Mouse (Mus musculus) forebrain, embryonic 13.5 days (tissue): Measurements from ENCODE around the gene Hlcs. TPM values are rescaled to one million over a fixed set of nuclear protein-coding genes. Genes with fewer than 3 reads are reported as not detected.

ENCODE experiments used
- ATAC-seq: fragments of 200-750 bp; cut with Nextera tagmentation; 2 replicates; pipeline ENCODE4 v1.8.0; 2017
- H3K27ac ChIP-seq: fragments of 300-500 bp; sonication (generic); 2 replicates; pipeline ENCODE4 v1.5.1; 2015; ENCODE audit warnings: inconsistent platforms, mild to moderate bottlenecking, moderate library complexity
- H3K27me3 ChIP-seq: fragments of 300-500 bp; sonication (generic); 2 replicates; pipeline ENCODE4 v1.6.1; 2015; ENCODE audit warnings: mild to moderate bottlenecking, inconsistent platforms
- H3K36me3 ChIP-seq: fragments of 300-500 bp; sonication (generic); 2 replicates; pipeline ENCODE4 v1.6.1; 2015; ENCODE audit warnings: mild to moderate bottlenecking, inconsistent platforms; ENCODE audit not compliant: poor library complexity, severe bottlenecking
- H3K4me1 ChIP-seq: fragments of 300-500 bp; sonication (generic); 2 replicates; pipeline ENCODE4 v1.6.1; 2015; ENCODE audit warnings: inconsistent platforms
- H3K4me2 ChIP-seq: fragments of 300-500 bp; sonication (generic); 2 replicates; pipeline ENCODE4 v1.6.1; 2015; ENCODE audit warnings: inconsistent platforms, mild to moderate bottlenecking, moderate library complexity
- H3K4me3 ChIP-seq: fragments of 300-500 bp; sonication (generic); 2 replicates; pipeline ENCODE4 v1.5.1; 2015; ENCODE audit warnings: mild to moderate bottlenecking, inconsistent platforms
- H3K9ac ChIP-seq: fragments of 300-500 bp; sonication (generic); 2 replicates; pipeline ENCODE4 v1.6.1; 2015; ENCODE audit warnings: mild to moderate bottlenecking, inconsistent platforms
- H3K9me3 ChIP-seq: fragments of 300-500 bp; sonication (generic); replicated peaks from 2 replicates; pipeline ENCODE4 v1.6.1; 2016; ENCODE audit warnings: inconsistent platforms
- WGBS: fragments of 180-500 bp; shearing (Covaris S2); methylation state at CpG from one replicate; pipeline ENCODE4 v1.1.7; 2015; 5-methylcytosine and 5-hydroxymethylcytosine counted together
- polyA plus RNA-seq: library from polyadenylated mRNA; unstranded; fragments of >200 nt; fragmentation: Nextera tagmentation; extraction: Ambion mirVana; gene quantifications from 2 replicates; pipeline ENCODE4 v1.2.1, GENCODE M21; 2015

The Hlcs gene
- polyA plus RNA-seq, 1 experiment from 2014 or later = 9.0 TPM

GRCm38 (mm10) chr16:94323681-94324080 is 10.3 kb upstream of the Hlcs start:
- 78% methylated on average over 5 of the region's 5 CpGs for WGBS
- Histone ChIP-seq H3K27ac (no peak overlapping the region), H3K9me3 (no peaks in the 10 kb centered on the region), H3K27me3 (peaks cover 32% of the 10 kb centered on the region), H3K36me3 (no peaks in the 10 kb centered on the region), H3K9ac (no peak overlapping the region), H3K4me2 (no peak overlapping the region), H3K4me3 (no peak overlapping the region), H3K4me1 (peaks cover 11% of the 10 kb centered on the region)
- no peak for ATAC-seq

- Histone ChIP-seq H3K4me1 (no peaks in the 10 kb centered on the region), H3K36me3 (no peaks in the 10 kb centered on the region), H3K27me3 (no peaks in the 10 kb centered on the region; the same call in 1 of the 2 replicates), H3K4me2 (no peak overlapping the region), H3K9ac (no peak overlapping the region), H3K27ac (no peak overlapping the region), H3K4me3 (no peak overlapping the region), H3K9me3 (no peaks in the 10 kb centered on the region)
- 85% methylated on average over 5 of the region's 5 CpGs for WGBS
- ATAC-seq = no peak
Observed at GRCm38 (mm10) chr16:94320223-94320622, 6.9 kb upstream of the Hlcs start.

- Histone ChIP-seq H3K4me2 (no peak overlapping the region), H3K27me3 (no peaks in the 10 kb centered on the region), H3K36me3 (no peaks in the 10 kb centered on the region), H3K9ac (no peak overlapping the region), H3K4me1 (peaks cover 12% of the 10 kb centered on the region), H3K9me3 (no peaks in the 10 kb centered on the region), H3K27ac (no peak overlapping the region), H3K4me3 (no peak overlapping the region)
- no peak for ATAC-seq
- WGBS = 82% methylated on average over 5 of the region's 5 CpGs
Observed at GRCm38 (mm10) chr16:94317752-94318151, 4.4 kb upstream of the Hlcs start.

- Histone ChIP-seq H3K9ac (no peak overlapping the region), H3K27ac (no peak overlapping the region), H3K36me3 (no peaks in the 10 kb centered on the region), H3K4me3 (no peak overlapping the region), H3K27me3 (no peaks in the 10 kb centered on the region), H3K4me2 (no peak overlapping the region), H3K9me3 (no peaks in the 10 kb centered on the region), H3K4me1 (peaks cover 22% of the 10 kb centered on the region)
- WGBS = 53% methylated on average over 1 of the region's 1 CpGs
- no peak for ATAC-seq
Observed at GRCm38 (mm10) chr16:94315215-94315614, 1.8 kb upstream of the Hlcs start.

- no peak overlapping the region for H3K4me3 ChIP-seq
- no peak overlapping the region for H3K27ac ChIP-seq
- no peak overlapping the region for H3K4me2 ChIP-seq
- peaks cover 22% of the 10 kb centered on the region for H3K4me1 ChIP-seq
- no peaks in the 10 kb centered on the region for H3K9me3 ChIP-seq
- no peak overlapping the region for H3K9ac ChIP-seq
- H3K27me3 ChIP-seq = no peaks in the 10 kb centered on the region
- ATAC-seq = no peak
- 93% methylated on average over 5 of the region's 5 CpGs for WGBS
- H3K36me3 ChIP-seq = no peaks in the 10 kb centered on the region
Observed at GRCm38 (mm10) chr16:94314626-94315025, 1.3 kb upstream of the Hlcs start.

- peak overlapping the region; percentile 62 for H3K4me2 ChIP-seq
- no peaks in the 10 kb centered on the region for H3K9me3 ChIP-seq
- peak; percentile 87 for ATAC-seq
- H3K27me3 ChIP-seq = no peaks in the 10 kb centered on the region
- peak overlapping the region; percentile 79 for H3K9ac ChIP-seq
- peak overlapping the region; percentile 59 for H3K4me3 ChIP-seq
- peaks cover 27% of the 10 kb centered on the region for H3K4me1 ChIP-seq
- no peaks in the 10 kb centered on the region for H3K36me3 ChIP-seq
- H3K27ac ChIP-seq = peak overlapping the region; percentile 99
- under 1% methylated on average over 20 of the region's 20 CpGs for WGBS
Observed at GRCm38 (mm10) chr16:94312663-94313228, 625 bp downstream of the Hlcs start.

GRCm38 (mm10) chr16:94311931-94312330 is 1.4 kb downstream of the Hlcs start:
- peaks cover 32% of the 10 kb centered on the region for H3K4me1 ChIP-seq
- H3K27me3 ChIP-seq = no peaks in the 10 kb centered on the region
- no peak for ATAC-seq
- peak overlapping the region; percentile 62 for H3K4me2 ChIP-seq
- peak overlapping the region; percentile 39 for H3K9ac ChIP-seq
- no peaks in the 10 kb centered on the region for H3K36me3 ChIP-seq
- 66% methylated on average over 4 of the region's 4 CpGs for WGBS
- H3K4me3 ChIP-seq = peak overlapping the region; percentile 59
- H3K9me3 ChIP-seq = no peaks in the 10 kb centered on the region
- H3K27ac ChIP-seq = peak overlapping the region; percentile 99

GRCm38 (mm10) chr16:94311416-94311815 is 2.0 kb downstream of the Hlcs start:
- 77% methylated on average over 1 of the region's 1 CpGs for WGBS
- Histone ChIP-seq H3K4me1 (peaks cover 32% of the 10 kb centered on the region), H3K9ac (0 out of 2 replicates have a peak overlapping the region, but pooled peaks have one; percentile 39), H3K4me2 (peak overlapping the region; percentile 62), H3K36me3 (no peaks in the 10 kb centered on the region), H3K27ac (peak overlapping the region; percentile 32; the same call in 1 of the 2 replicates), H3K4me3 (0 out of 2 replicates have a peak overlapping the region, but pooled peaks have one; percentile 59), H3K9me3 (no peaks in the 10 kb centered on the region), H3K27me3 (no peaks in the 10 kb centered on the region)
- no peak for ATAC-seq

GRCm38 (mm10) chr16:94309025-94309424 is 4.3 kb downstream of the Hlcs start:
- no peak overlapping the region for H3K4me3 ChIP-seq
- H3K27ac ChIP-seq = no peak overlapping the region
- no peak overlapping the region for H3K4me2 ChIP-seq
- H3K27me3 ChIP-seq = no peaks in the 10 kb centered on the region
- WGBS = 94% methylated on average over 4 of the region's 4 CpGs
- H3K4me1 ChIP-seq = peaks cover 26% of the 10 kb centered on the region
- ATAC-seq = no peak
- no peak overlapping the region for H3K9ac ChIP-seq
- H3K36me3 ChIP-seq = 0 out of 2 replicates have a peak, but pooled peaks cover 4% of the 10 kb centered on the region
- H3K9me3 ChIP-seq = peaks cover 7% of the 10 kb centered on the region

- no peak overlapping the region for H3K4me3 ChIP-seq
- 50% methylated on average over 6 of the region's 6 CpGs for WGBS
- no peak for ATAC-seq
Observed at GRCm38 (mm10) chr16:94307942-94308341, 5.4 kb downstream of the Hlcs start.

GRCm38 (mm10) chr16:94307526-94307925 is 5.8 kb downstream of the Hlcs start:
- H3K27me3 ChIP-seq = no peaks in the 10 kb centered on the region
- 0 out of 2 replicates have a peak overlapping the region, but pooled peaks have one; percentile 4 for H3K4me2 ChIP-seq
- 0 out of 2 replicates have a peak, but pooled peaks cover 4% of the 10 kb centered on the region for H3K36me3 ChIP-seq
- H3K27ac ChIP-seq = peak overlapping the region; percentile 19; the same call in 1 of the 2 replicates
- H3K9me3 ChIP-seq = peaks cover 7% of the 10 kb centered on the region
- ATAC-seq = no peak
- peaks cover 28% of the 10 kb centered on the region for H3K4me1 ChIP-seq
- H3K9ac ChIP-seq = peak overlapping the region; percentile 12; the same call in 1 of the 2 replicates
- no peak overlapping the region for H3K4me3 ChIP-seq
- WGBS = 59% methylated on average over 6 of the region's 6 CpGs

More at GRCm38 (mm10) chr16:94307942-94308341, 5.4 kb downstream of the Hlcs start:
- H3K4me2 ChIP-seq = 0 out of 2 replicates have a peak overlapping the region, but pooled peaks have one; percentile 4
- peaks cover 24% of the 10 kb centered on the region for H3K4me1 ChIP-seq
- peak overlapping the region; percentile 19; the same call in 1 of the 2 replicates for H3K27ac ChIP-seq
- H3K36me3 ChIP-seq = 0 out of 2 replicates have a peak, but pooled peaks cover 4% of the 10 kb centered on the region
- H3K27me3 ChIP-seq = no peaks in the 10 kb centered on the region
- H3K9me3 ChIP-seq = peaks cover 7% of the 10 kb centered on the region
- H3K9ac ChIP-seq = peak overlapping the region; percentile 12; the same call in 1 of the 2 replicates

GRCm38 (mm10) chr16:94303203-94303535 is 10.2 kb downstream of the Hlcs start:
- Histone ChIP-seq H3K9ac (peak overlapping the region; percentile 37), H3K4me3 (peak overlapping the region; percentile 11), H3K4me2 (peak overlapping the region; percentile 48), H3K9me3 (peaks cover 7% of the 10 kb centered on the region), H3K4me1 (peaks cover 23% of the 10 kb centered on the region), H3K36me3 (0 out of 2 replicates have a peak, but pooled peaks cover 4% of the 10 kb centered on the region), H3K27me3 (peaks cover 6% of the 10 kb centered on the region), H3K27ac (no peak overlapping the region)
- ATAC-seq = no peak
- WGBS = 29% methylated on average over 6 of the region's 6 CpGs
